Mouse (Mus musculus): ENCODE results near the gene Sbno2.
A peak's percentile ranks its signal among the peaks of the same experiment; 100 is the strongest.

Sbno2 gene

DNA sequence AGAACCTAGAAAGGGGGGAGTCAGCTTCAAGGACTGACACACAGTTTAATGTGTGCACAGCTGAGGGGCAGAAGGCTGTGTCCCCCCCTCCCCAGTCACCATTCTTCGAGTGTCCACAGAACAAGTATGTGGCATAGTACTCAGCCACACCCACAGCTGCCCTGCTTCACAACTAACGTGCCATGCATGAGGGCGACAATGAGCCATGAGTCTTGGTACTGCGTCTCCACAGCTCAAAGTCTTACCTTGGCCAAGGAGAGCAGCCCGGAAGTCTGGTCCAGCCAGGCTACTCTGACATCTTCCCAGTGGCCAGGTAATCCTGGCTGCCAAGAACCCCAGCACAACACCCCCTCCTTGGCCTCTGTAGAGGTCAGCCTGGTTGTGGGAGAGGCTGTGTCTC lies 12.7 kb downstream of the Sbno2 start:
- no peak for DNase-seq (ENCODE audit: low read depth, low spot score)

DNA sequence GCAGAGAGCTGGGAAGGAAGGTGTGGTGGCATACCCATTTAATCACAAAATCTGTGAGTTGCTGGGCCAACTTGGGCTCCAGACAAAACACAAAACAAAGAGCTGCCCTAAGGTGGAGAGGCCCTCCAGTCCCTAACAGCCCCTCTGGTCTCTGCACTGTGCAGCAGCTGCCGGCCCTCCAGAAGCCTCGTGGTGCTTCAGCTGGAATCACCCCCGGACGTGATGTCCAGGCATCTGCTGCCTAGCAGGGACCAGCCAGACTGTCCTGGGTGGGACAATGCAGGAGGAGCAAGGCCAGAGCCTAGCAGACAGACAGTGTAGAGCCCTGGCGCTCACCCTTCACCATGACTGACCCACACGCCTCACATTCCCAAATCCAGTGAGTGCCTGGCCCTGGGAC lies 13.8 kb downstream of the Sbno2 start:
- DNase-seq (ENCODE audit: low read depth, low spot score) = no peak

GRCm38 (mm10) chr10:80089146-80089545 lies 16.2 kb downstream of the Sbno2 start:
- DNase-seq (ENCODE audit: low read depth, low spot score) = no peak

- no peak for DNase-seq (ENCODE audit: low read depth, low spot score)
Observed at GRCm38 (mm10) chr10:80087483-80087882, 17.9 kb downstream of the Sbno2 start.

GRCm38 (mm10) chr10:80086847-80087246 lies 18.5 kb downstream of the Sbno2 start:
- DNase-seq (ENCODE audit: low read depth, low spot score) = no peak

GRCm38 (mm10) chr10:80084817-80085487 lies 20.4 kb downstream of the Sbno2 start:
- no peak for DNase-seq (ENCODE audit: low read depth, low spot score)

- peak; percentile 86 for DNase-seq (ENCODE audit: low read depth, low spot score)
Observed at GRCm38 (mm10) chr10:80081075-80081474, 24.3 kb downstream of the Sbno2 start.

- DNase-seq (ENCODE audit: low read depth, low spot score) = peak; percentile 83
Observed at GRCm38 (mm10) chr10:80080396-80081070, 24.8 kb downstream of the Sbno2 start.

GRCm38 (mm10) chr10:80078366-80078765 lies 27.0 kb downstream of the Sbno2 start:
- DNase-seq (ENCODE audit: low read depth, low spot score) = no peak

DNA sequence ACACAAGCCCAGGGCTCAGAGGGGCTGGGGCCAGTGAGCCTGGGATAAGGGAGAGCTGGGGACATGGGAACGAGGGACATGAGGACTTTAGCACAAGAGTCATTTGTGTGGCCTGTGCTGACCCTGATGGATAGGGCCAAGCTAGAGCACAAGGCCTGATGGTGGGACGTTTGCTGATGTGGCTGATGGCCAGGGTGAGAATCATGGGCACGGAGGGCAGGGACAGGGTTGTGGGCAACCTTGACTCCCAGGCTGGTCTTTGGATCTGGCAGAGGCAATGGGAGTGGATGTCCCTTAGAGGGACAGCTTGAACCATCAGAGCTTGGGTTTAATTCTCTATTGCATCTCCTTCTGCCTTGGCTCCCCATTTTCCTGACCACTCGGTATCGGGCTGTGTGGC lies 28.1 kb downstream of the Sbno2 start:
- DNase-seq (ENCODE audit: low read depth, low spot score) = no peak

DNA sequence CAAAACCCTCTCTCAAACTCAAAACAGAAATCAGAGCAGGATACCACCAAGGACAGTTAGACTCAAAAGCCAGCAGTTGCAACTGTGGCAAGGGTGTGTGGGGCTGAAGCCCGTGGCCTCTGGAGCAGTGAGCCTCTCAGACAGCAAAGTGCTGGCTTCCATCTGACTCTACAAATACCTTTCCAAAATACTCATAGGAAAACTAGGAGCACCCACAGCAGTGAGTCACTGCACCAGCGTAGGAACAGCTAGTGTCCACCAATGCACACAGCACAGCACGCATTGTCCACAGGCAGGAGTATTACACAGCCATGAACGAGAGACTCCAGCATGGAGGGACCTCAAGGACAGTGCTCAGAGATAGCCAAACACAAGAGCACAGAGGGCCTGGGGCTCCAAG lies 29.0 kb downstream of the Sbno2 start:
- DNase-seq (ENCODE audit: low read depth, low spot score) = no peak

DNA sequence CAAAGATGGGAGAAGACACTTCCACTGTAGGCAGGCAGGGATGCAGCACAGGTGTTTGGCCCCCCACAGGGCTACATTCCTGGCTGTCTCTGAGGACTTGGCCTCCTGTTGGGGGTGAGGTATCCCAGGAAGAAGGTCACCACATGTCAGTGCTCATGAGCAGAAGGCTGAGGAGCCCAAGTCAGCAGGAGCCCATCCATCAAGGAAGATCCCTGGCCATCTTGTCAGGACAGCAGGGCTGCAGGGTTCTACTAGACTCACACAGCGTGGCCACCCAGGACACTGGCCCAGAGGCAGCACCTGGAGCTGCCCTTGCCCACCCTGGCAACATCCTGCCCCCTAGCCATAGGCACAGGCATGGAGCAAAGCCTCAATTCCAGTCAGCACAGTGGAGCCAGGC lies 29.4 kb downstream of the Sbno2 start:
- DNase-seq (ENCODE audit: low read depth, low spot score) = no peak

DNA sequence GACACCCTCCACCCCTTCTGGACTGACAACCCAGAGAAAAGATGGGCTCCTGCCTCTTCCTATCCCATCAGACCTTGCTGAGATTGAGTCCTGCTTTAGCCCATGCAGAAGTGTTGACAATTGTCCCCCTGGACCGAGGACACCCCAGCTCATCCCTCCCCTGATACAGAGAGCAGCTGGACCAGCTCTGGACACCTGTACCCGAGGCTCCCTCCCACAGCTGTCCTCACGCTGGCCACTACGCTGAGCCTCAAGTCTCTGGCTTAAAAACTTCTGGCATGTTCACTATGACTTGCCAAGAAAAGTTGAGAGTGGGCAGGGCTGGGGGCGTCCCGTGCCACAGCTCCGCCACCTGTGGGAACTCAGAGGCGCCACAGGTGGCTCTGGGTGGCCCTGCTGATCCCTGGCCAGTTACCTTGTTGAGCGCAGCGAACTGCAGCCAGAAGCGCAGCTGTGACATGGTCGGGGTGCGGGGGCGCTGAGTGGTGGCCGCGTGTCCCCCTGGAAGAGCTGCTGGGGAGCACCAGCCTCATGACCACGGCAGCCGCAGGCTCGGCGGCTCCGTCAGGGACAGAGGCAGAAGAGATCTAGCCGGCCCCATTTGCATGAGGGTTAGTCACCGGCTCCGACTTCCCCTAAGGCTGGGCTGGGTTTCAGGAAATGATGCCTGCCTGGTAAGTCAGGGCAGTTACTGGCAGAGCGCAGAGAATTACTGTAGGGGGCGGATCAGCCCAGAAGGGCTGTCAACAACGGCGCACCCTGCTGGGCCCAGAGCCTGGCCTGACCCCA lies 30.4 kb downstream of the Sbno2 start:
- DNase-seq (ENCODE audit: low read depth, low spot score) = no peak

DNA sequence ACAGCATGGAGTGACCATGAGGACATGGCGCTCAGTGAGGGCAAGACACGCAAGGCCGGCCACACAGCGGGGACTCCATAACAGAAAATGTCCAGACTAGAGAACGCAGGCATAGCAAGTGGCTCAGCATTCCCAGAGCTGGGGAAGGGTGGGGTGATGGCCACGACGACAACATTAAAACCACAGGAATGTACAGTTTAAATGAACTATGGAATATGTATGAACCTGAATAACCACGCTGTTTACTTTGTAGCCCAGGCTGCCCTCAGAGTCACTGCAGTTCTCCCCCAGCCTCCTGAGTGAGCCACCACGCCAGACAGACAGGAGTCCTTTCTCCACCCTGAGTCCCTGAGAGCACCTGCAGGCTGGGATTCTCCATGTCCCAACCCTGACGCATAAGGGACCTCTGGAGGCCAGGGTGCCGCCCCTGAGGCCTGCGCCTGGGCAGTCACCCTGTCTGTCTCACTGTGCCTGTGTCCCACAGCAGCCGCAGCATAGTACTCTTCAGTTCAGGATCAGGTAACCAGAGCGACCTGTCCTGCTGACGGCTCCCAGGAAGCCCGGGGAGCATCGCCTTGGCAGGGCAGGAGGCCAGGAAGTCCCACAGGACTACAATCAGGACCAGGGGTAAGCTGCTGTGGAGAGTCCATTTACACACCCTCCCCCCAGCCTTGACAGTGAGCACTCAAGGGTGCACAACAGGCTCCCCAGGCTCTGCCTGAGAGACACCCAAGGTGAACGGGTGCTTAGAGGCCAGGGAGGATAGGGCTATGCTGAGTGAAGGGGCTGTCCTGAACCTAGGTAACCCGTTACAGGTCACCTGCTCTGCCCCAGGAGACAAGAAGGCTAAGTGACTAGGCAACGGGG lies 32.5 kb downstream of the Sbno2 start:
- DNase-seq (ENCODE audit: low read depth, low spot score) = no peak

DNA sequence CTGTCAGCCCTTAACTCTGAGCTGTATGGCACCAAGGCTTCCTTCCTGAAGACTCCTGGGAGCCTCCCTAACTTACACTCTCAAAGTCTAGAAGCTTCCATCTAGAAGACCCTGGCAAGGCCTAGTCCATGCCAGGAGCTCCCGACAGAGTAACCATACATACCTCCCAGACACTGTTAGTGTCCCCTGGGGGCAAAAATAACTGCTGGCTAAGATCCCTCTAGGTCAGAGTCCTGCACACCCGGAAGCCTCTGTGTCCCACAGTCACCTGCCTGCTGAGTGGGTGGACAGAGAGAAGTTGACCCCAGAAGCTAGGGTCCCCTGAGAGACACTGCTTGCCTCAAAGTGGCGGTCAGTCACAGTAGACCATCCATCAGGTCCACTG lies 33.9 kb downstream of the Sbno2 start:
- no peak for DNase-seq (ENCODE audit: low read depth, low spot score)

GRCm38 (mm10) chr10:80070837-80071515 lies 34.4 kb downstream of the Sbno2 start:
- DNase-seq (ENCODE audit: low read depth, low spot score) = peak; percentile 79

DNA sequence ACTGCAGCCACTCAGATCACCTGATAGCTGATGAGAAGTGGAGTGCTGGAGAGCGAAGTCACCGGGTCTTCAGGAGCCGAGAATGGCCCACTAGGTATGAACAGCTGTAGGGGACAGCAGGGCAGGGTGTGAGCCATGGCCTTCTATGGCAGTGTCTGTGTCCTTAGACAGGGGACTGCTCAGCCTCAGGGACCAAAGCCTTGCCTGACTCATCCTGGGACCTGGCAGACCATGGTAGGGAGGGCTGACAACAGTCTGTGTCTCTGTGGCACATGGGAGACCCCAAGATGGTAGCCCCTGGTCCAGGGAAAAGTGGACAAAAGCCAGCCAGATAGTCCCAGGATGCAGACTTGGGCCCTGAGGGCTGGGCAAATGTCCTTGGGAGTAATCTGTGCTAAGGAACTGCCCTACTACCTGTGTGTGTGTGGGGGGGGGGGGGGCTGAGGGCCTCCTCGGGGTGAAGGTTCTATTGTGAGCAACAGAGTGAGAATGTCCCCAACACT lies 35.4 kb downstream of the Sbno2 start:
- no peak for DNase-seq (ENCODE audit: low read depth, low spot score)

- no peak for DNase-seq (ENCODE audit: low read depth, low spot score)
Observed at GRCm38 (mm10) chr10:80069251-80069650, 36.1 kb downstream of the Sbno2 start.

GRCm38 (mm10) chr10:80063877-80064650 lies 41.3 kb downstream of the Sbno2 start:
- DNase-seq (ENCODE audit: low read depth, low spot score) = no peak

GRCm38 (mm10) chr10:80063104-80063503 lies 42.3 kb downstream of the Sbno2 start:
- no peak for DNase-seq (ENCODE audit: low read depth, low spot score)
